Mouse (Mus musculus): ENCODE results near the gene Tmem259.
A peak's percentile ranks its signal among the peaks of the same experiment; 100 is the strongest.

Tmem259 gene

GRCm38 (mm10) chr10:79934794-79935569 is 49.1 kb downstream of the Tmem259 start:
- no peak for DNase-seq (ENCODE audit: low read depth, low spot score)

GRCm38 (mm10) chr10:79934272-79934721 is 49.8 kb downstream of the Tmem259 start:
- no peak for DNase-seq (ENCODE audit: low read depth, low spot score)

- no peak for DNase-seq (ENCODE audit: low read depth, low spot score)
Observed at GRCm38 (mm10) chr10:79933861-79934260, 50.3 kb downstream of the Tmem259 start.

GRCm38 (mm10) chr10:79933145-79933679 is 50.9 kb downstream of the Tmem259 start:
- DNase-seq (ENCODE audit: low read depth, low spot score): no peak

GRCm38 (mm10) chr10:79932736-79933135 is 51.4 kb downstream of the Tmem259 start:
- no peak for DNase-seq (ENCODE audit: low read depth, low spot score)

- DNase-seq (ENCODE audit: low read depth, low spot score): no peak
Observed at GRCm38 (mm10) chr10:79931797-79932196, 52.3 kb downstream of the Tmem259 start.

GRCm38 (mm10) chr10:79930826-79931186 is 53.3 kb downstream of the Tmem259 start:
- no peak for DNase-seq (ENCODE audit: low read depth, low spot score)

- DNase-seq (ENCODE audit: low read depth, low spot score): no peak
Observed at GRCm38 (mm10) chr10:79929967-79930825, 53.9 kb downstream of the Tmem259 start.

- DNase-seq (ENCODE audit: low read depth, low spot score): no peak
Observed at GRCm38 (mm10) chr10:79928907-79929701, 55.0 kb downstream of the Tmem259 start.

- peak; percentile 63 for DNase-seq (ENCODE audit: low read depth, low spot score)
Observed at GRCm38 (mm10) chr10:79928030-79928694, 56.0 kb downstream of the Tmem259 start.

GRCm38 (mm10) chr10:79927324-79928029 is 56.7 kb downstream of the Tmem259 start:
- peak; percentile 65 for DNase-seq (ENCODE audit: low read depth, low spot score)

GRCm38 (mm10) chr10:79926491-79927323 is 57.4 kb downstream of the Tmem259 start, which contains the start of gene Arid3a:
Gene Arid3a, plus strand, starts transcription at chr10:79927043.
- peak; percentile 97 for DNase-seq (ENCODE audit: low read depth, low spot score)

- peak; percentile 60 for DNase-seq (ENCODE audit: low read depth, low spot score)
Observed at GRCm38 (mm10) chr10:79925785-79926490, 58.2 kb downstream of the Tmem259 start.

GRCm38 (mm10) chr10:79924998-79925784 is 58.9 kb downstream of the Tmem259 start:
- peak; percentile 95 for DNase-seq (ENCODE audit: low read depth, low spot score)

All from CD4-positive, CD25-positive, alpha-beta regulatory T cell, adult 2 months (primary cell).